Mouse (Mus musculus) brain, embryonic 14.5 days (tissue): ENCODE results near the gene Denr. TPM values are rescaled to one million over a fixed set of nuclear protein-coding genes. Genes with fewer than 3 reads are reported as not detected.
A peak's percentile ranks its signal among the peaks of the same experiment; 100 is the strongest.

ENCODE experiments used
- DNase-seq: peaks from one replicate; pipeline ENCODE4 v3.0.0-alpha.2; 2011; ENCODE audit warnings: low read depth
- CTCF ChIP-seq: fragments of 200-500 bp; IDR thresholded peaks from 2 replicates; pipeline ENCODE4 v1.5.1; 2012; ENCODE audit warnings: inconsistent platforms, mild to moderate bottlenecking, moderate library complexity, borderline replicate concordance; ENCODE audit not compliant: insufficient read depth, insufficient read length; ENCODE audit errors: extremely low read depth
- POLR2A ChIP-seq: fragments of 200-500 bp; IDR thresholded peaks from 2 replicates; pipeline ENCODE4 v1.6.1; 2012; ENCODE audit warnings: mild to moderate bottlenecking, inconsistent platforms, borderline replicate concordance; ENCODE audit not compliant: poor library complexity, insufficient read depth, insufficient read length, severe bottlenecking; ENCODE audit errors: extremely low read depth
- polyA plus RNA-seq: library from polyadenylated mRNA; depleted of rRNA; stranded (reverse); fragments of >200 nt; gene quantifications from 2 replicates; pipeline ENCODE4 v1.2.3, GENCODE M21; 2012

Denr gene
- polyA plus RNA-seq, 1 experiment: 37.4 TPM

DNA sequence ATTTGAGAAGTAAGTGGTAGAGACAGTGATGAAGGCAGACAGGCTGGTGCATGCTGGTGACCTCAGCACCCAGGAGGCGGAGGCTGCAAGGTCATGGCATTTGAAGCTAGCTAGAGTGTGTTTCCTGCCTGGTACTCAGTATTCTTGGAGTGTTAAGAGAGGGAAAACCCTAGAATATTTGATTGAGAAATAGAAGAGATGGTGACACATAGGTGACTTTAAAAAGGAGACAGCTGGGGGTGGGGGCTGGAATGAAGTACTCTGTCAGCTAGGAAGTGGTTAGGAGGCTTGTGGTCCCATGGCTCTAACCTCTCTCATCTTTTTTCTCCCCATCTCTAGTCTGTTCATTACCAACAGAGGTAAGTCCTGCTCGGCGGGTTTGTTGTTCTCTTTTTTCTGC lies 7.9 kb downstream of the Denr start:
- TF ChIP-seq CTCF (no peak), POLR2A (no peak)
- no peak for DNase-seq

DNA sequence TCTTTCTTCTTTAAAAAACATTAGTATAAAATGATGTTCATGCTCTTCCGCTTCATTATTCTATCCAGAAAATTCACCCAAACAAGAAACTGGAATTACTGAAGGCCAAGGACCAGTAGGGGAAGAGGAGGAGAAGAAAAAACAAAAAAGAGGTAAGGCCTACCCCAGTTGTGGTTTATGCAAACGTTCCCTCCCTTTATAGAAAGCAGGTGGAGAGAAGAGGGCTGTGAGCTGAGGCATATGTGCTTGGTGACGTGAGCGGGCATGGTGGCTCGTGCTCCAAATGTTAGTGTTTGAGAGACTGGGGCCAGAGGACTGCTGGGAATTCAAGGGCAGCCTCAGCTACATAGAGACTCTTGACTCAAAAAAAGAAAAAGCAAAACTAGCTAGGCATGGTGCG lies 15.1 kb downstream of the Denr start:
- DNase-seq: no peak
- TF ChIP-seq CTCF (no peak), POLR2A (no peak)

DNA sequence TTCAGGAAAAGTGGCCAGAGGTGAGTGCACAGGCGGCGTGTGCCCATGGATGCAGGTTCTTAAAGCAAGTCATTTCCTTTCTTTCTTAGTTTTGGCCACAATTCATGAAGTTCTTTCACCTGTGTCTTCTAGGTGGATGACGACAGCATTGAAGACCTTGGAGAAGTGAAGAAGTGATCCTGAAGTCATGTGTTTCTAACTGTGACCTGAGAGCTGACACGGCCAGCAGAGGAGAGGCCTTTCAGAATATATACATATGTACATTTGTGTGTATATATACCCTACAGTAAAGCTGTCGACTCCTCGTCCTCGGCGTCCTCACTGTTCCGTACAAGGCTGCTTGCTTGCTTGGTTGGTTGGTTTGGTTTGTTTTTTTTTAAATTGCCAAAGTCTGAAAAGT lies 20.1 kb downstream of the Denr start, which contains the start of gene Gm43518:
Gm43518 (plus strand) TSS at position 301 of the 400 bp plus-strand sequence.
- DNase-seq: no peak
- TF ChIP-seq POLR2A: no peak
- no peak for TF ChIP-seq CTCF

DNA sequence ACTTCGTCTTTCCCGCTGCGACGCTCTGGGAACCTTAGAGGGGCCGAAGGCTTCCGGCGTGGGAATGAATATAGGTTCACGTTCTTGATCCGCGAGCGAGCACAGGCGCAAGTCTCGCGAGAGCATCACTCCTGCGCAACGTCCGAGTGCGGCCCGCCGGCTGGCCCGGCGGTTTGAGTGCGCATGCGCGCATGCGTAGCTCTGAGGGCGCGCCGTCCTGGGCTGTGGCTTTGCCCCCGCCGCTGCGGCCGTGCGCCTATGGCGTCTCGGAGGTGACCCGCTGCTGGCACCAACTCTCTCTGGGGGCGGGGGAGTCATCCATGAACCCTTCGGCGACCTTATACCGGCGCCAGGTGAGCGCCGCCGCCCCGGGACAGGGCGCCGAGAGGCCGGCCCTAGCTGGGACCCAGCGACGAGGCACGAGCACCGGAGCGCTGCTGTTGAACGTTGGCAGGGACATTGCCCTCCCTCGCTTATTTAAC lies 23.6 kb downstream of the Denr start, which contains the start of gene Ccdc62:
Ccdc62 (plus strand) TSS at position 172 of the 482 bp plus-strand sequence.
- TF ChIP-seq POLR2A (peak; percentile 100), CTCF (no peak)
- DNase-seq: peak; percentile 98

DNA sequence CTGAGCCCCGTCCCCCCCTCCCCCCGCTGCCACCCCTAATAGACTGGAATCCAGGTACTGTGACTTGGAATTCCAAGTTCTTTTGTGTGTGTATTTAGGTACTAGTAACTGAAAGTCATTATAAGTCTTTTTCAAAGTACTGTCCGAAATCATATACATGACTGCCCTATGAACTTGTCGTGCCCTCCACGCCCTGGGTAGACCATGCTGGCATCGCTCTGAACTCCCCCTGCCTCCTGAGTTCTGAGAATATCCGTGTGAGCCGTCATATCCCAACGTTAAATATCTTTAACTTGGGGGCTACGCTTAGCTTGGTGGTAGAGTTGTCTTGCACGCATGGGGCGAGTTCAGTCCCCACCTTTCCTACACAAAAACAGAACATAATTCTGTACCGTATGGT lies 24.2 kb downstream of the Denr start:
- no peak for DNase-seq
- TF ChIP-seq POLR2A (no peak), CTCF (no peak)

DNA sequence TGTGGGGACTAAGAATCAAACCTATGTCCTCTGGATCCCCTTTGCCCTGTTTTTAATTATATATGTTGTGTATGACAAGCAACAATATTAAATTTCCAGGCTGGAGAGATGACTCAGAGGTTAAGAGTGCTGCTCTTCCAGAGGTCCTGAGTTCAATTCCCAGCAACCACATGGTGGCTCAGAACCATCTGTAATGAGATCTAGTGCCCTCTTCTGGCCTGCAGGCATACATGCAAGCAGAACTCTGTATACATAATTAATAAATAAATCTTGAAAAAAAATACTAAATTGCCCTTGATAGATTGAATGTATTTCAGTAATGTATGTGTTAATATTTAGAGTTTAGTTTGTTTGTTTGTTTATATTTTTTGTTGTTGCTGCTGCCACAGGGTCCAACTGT lies 26.0 kb downstream of the Denr start:
- no peak for DNase-seq
- TF ChIP-seq CTCF (no peak), POLR2A (no peak)

DNA sequence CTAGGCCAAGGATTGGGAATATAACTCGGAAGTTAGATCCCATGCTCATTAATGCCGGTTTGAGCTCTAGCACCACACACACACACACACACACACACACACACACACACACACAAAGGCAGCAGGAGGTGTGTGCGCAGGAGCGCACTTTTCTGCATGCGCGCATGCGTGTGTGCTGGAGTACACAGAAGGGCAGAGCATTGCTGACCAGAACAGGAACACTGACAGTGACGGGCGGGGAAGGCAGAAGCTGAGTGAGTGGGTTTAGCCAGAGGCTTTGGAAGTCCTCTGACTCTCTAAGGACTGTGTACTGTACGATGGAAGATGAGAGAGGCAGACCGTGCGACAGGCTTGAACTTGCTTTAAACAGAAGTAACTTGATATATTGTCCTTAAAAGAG lies 26.6 kb downstream of the Denr start:
- DNase-seq: no peak
- TF ChIP-seq POLR2A (no peak), CTCF (no peak)

DNA sequence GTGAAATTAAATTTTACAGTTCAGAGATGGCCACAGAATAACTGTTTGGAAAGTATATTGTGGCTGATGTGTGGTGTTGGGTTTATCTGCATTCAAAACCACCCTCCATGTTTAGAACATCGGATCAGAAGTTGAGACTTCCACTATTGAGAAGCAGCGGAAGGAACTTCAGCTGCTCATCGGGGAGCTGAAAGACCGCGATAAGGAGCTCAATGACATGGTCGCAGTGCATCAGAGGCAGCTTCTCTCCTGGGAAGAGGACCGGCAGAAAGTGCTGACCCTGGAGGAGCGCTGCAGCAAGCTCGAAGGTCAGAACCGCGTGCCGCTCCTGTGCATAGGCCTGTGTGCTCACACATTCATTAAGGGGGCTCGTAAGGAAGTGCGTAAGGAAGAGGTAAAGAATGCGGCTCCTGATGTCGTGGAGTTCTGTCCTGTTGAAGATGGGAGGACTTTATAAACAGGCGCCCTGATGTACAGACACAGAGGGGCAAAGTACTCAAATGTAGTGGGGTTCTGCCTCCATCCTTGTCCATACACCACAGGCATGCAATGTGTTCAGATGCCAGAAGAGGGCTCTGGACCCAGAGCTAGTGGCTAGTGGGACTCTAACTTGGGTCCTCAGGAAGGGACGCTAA lies 27.1 kb downstream of the Denr start:
- DNase-seq: peak; percentile 15
- TF ChIP-seq POLR2A: no peak
- peak; percentile 54; the same call in 1 of the 2 replicates for TF ChIP-seq CTCF

DNA sequence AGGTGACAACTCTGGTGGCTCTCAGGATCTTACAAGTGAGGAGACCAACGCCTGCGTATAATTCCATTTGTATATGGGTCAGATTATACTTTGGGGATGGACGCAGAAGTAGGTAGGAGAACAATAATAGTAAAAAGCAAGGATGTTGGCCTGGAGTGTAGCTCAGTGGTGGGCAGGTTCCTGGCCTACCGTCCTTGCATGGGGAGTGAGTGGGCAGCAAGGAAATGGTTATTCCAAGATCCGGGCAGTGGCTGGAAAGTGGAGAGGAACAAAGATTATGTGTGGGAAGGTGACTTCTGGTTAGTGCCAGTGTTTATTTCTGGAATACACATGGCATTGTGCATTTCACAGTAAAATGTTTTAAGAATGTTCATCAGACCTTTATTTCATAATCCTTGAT lies 29.0 kb downstream of the Denr start:
- DNase-seq: no peak

DNA sequence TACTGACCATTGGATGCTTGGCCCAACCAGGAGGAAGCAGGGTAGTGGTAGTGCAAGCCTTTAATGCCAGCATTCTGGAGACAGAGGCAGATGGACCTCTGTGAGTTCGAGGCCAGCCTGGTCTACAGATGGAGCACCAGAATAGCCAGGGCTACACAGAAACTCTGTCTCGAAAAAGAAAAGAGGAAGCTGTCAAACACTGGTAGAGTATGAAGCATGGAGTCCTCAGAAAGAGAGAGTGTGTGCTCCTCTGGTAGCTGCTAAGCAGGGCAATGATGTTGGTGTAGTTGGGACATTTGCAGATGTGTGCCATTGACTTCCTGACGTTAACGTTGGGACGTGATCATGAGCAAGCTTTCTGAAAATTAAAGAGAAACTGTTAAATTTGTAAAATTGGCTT lies 31.5 kb downstream of the Denr start:
- DNase-seq: no peak
- TF ChIP-seq POLR2A (no peak), CTCF (no peak)

More for the DNA sequence above, 29.0 kb downstream of the Denr start:
- TF ChIP-seq CTCF (no peak), POLR2A (no peak)

DNA sequence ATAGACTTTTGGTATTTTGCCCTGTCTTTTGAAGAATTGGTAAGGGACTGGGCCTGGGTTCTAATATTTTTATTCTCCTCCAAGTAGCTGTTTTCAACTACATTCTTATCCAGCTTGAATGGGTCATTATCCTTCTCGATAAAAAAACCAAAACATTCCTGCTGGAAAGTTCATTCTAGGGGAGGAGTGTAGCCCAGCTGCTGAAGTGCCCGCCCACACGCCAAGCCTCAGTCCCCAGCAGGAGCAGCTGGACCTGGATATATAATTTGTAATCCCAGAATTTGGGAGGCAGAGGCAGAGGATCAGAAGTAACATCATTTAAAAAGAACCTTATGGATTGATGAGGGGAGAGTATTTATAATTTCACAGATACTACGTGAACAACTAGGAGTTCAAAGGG lies 39.6 kb downstream of the Denr start:
- no peak for TF ChIP-seq POLR2A
- DNase-seq: no peak

DNA sequence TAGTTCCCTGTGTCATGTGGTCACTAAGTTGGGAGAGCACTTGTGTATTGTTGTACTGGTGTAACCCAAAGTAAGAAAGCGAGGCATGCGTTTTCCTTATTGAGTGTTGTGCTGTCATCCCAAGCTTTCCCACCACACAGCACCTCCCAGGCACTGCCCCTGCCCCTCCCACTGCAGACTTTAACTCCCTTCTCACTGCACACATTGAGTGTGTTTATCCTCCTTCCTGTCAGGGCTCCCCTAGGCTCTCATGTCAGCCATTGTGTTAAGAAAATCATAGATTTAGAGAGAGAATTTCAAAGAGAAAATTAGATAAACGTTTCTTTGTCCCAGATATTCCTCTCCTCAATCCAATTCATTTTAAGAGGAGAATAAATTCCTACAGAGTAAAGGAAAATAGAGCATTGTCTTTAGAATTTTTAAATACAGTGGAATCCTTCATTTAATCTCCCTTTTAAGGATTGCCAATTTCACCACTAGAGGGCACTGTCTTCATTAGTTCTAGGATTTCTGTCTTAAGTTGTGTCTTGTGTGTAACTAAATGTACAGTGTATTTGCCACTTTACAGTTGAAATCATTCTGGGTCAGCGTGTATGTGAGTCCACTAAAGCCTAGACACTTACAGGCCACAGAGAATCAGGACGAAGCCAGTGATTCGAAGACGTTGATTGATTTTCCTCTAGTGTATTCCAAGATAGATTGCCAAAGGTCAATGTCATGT lies 40.2 kb downstream of the Denr start:
- peak; percentile 87 for DNase-seq
- TF ChIP-seq CTCF (0 out of 2 replicates have a peak, but pooled peaks have one; percentile 25), POLR2A (no peak)
